Mouse (Mus musculus) spleen, postnatal 4 days (tissue): Measurements from ENCODE around the gene Siah3.

Experiments
- DNase-seq, 2 experiments: peaks; one replicate each; pipeline ENCODE4 v3.0.0; 2022; ENCODE audit warnings: low spot score in 2 of 2

Gene Siah3

DNA sequence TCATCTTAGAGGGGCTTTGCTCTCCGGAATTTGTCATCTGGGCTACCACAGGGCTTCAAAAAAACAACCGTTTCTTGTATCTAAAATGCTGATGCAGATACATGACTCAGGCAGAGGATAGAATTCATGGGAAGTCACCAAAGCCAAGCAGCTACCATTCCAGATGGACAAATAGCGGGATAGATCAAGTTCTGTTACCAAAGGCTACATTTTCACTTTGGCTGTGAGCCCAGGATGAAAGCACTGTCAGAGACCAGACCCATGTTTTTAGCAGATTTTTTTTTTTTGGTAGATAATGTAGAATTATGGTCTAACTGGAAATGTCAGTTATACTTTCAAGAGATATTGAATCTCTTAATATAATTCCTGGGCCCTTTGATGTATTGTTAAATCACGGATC lies 7.4 kb downstream of the Siah3 start:
- DNase-seq = no peak

DNA sequence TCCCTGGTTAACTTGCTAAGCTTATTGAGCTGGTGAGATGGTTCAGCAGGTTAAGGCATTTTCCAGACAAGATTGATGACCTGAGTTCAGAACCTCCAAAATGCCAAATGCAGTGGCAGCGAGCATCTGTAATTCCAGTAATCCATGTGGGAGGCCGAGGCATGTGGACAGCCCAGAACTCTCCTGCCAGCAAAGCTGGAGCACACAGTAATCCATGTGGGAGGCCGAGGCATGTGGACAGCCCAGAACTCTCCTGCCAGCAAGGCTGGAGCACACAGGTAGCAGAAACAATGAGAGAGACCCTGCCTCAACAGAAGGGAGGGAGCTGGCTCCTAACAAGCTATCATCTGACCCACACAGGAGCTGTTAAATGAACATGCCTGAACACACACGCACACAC lies 13.2 kb downstream of the Siah3 start:
- no peak for DNase-seq

- no peak for DNase-seq
Observed at GRCm38 (mm10) chr14:75473061-75473930, 17.5 kb downstream of the Siah3 start.

- DNase-seq = no peak
Observed at GRCm38 (mm10) chr14:75475887-75476286, 20.1 kb downstream of the Siah3 start.

GRCm38 (mm10) chr14:75482231-75483175 lies 26.7 kb downstream of the Siah3 start:
- DNase-seq = no peak

- no peak for DNase-seq
Observed at GRCm38 (mm10) chr14:75483176-75483546, 27.4 kb downstream of the Siah3 start.

DNA sequence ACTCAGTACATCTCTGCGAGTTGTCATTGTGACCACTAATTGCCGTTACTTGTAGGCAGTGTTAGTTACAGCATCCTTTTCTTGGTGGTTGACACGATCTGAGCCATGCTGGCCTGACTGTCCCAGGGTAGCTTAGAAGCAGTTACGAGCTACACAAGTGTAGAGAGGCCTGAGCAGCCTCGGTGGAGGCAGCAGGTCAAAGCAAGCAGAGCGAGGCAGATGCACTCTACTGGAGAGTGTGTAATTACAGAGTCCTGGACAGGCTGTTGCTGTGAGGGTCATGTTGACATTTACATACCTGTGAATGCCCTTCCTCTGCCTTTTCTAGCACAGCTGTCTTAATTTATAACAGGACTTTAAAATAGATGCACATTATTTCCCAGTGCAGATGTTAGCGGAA lies 32.1 kb downstream of the Siah3 start:
- no peak for DNase-seq

DNA sequence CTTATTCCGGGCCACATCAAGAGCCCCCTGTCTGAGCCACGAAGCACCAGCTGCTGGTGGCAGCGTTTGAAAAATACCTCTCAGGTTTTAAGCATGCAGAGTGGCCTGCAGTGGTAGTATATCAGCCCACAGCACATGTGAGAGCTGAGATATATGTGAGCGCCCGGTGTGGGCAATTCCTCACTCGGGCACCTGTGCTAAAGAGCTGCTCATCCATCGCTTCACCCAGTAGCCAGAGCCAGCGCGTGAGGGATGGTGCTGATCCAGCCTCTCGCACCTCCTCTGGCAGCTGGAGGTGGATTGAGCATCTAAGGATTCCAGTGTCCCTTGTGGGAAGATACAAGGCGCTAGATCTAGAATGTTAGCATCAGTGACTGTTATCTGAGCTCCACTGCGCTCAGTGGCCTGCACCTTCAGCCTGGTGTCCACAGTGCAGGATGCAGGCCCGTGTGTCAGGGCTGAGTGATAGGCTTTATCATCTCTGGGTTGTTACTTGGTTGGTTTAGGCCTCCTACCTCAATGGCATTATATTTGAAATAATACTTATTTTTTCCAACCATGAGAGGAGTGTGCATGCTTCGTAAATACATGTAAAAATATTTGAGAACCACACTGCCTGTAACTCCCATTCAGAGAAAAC lies 37.9 kb downstream of the Siah3 start:
- no peak for DNase-seq

DNA sequence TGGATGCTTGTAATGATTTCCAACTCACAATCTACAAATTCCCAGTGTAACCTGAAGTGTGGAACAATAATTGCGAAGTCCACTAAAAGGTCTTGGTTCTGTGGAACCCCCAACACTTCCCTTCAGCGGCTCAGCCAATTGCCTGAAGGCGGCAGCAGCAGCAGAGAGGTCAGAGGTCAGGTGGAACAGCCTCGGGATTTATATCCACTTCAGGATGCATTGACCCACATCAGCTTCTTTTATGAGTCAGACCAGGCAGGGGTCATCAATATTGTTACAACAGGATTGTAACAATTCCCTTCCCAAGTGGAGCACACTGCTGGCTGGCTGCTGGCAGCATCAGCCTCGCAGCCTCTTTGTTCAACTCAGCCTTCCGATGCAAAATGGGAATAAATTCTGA lies 39.1 kb downstream of the Siah3 start:
- DNase-seq = no peak

DNA sequence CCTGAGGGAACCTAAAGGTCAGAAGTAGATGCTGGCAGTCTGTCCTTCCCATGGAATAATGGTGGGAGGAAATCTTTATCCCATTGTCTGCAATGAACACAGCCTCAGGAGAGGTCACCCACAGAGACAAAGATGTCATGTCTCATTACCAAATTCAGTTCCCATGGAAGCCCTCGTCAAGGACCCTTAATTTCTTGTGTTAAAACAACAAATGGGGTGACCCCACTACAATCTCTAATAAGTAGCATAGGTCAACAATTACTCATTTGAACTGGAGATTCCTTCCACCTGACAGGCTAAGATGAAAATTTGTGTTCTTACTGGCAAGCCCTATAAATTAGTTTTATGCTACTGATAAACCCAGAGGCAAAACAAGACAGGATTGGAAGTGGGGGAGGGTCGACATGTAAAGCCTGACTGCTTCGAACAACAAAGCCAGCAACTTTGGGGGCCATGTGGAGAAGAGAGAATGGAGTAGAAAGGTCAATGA lies 45.8 kb downstream of the Siah3 start:
- no peak for DNase-seq

DNA sequence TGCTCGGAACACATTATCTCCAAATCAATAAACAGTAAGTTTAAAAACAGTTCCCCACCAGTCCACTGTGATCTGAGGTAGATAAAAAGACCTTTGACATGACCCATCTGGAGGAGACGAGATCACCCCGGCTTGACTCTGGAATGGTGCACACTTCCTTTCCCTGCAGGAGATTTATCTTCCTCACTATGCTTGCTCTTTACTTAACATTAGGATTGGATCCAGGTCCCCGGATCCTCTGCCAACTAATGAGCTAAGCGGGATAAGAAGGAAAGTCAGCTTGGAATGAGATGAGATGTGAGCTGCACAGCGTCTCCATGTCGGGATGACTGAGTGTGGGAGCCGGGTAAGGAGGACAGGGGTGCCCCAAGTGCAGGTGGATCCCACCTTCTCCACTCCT lies 46.7 kb downstream of the Siah3 start:
- DNase-seq = no peak

- DNase-seq = no peak
Observed at GRCm38 (mm10) chr14:75504255-75504654, 48.5 kb downstream of the Siah3 start.

GRCm38 (mm10) chr14:75505126-75505840 lies 49.5 kb downstream of the Siah3 start:
- DNase-seq = no peak

DNA sequence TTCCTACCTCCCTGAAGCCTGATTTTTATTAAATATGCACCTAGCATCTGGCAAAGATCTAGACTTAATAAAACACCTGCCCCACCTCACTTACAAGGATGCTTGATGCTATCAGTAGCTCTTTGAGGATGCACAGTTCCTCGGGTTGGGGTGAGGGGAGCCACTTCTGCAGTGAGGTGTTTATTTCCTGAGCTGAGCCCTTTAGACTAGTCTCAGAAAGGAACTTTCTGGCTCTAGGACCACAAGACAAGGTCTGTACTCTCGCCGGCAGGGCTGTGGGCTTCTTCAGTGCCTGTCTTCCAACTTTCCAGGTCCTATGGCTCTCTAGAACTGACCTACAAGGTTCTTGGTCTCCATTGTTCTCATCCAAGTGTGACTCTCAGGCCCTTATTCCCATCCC lies 50.5 kb downstream of the Siah3 start:
- no peak for DNase-seq

- DNase-seq = no peak
Observed at GRCm38 (mm10) chr14:75510125-75510524, 54.3 kb downstream of the Siah3 start.

DNA sequence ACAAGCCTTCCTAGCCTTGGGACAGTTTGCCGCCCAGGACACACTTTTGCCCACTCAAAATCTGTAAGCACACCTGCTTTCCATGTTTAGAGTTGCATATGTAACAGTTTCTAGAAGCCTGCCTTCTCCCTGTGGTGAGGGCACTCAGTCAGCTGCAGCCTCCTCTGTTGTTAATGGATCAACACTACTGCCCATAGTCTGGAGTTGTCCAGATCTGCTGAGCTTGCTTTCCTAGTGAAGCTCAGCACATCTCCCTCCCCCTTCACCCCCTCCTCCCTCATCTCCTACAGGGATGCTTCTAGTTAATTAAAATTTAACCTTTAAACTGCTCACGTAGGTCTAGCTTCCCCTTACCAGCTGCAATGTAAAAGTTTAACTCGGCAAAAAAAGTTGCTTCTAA lies 57.2 kb downstream of the Siah3 start:
- no peak for DNase-seq

DNA sequence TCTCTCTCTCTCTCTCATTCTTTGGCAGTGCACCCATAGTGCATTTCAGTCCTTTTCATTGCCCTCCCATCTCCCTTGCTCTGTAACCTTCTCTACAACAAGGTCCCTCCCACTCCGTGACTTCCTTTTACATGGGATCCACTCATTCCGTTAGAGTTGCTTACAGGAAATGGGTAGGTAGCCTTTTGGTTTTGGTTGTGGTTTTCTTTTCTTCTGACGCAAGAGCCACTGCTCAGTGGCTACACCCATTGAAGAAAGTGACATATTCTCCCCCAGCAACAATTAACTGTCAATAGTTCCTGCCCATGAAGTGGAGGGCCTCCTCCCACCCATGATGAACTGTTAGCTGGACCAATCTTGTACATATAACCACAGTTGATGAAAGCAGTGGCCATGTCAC lies 60.4 kb downstream of the Siah3 start:
- no peak for DNase-seq

- no peak for DNase-seq
Observed at GRCm38 (mm10) chr14:75516917-75517595, 61.3 kb downstream of the Siah3 start.

GRCm38 (mm10) chr14:75518196-75518887 lies 62.6 kb downstream of the Siah3 start:
- DNase-seq = no peak

DNA sequence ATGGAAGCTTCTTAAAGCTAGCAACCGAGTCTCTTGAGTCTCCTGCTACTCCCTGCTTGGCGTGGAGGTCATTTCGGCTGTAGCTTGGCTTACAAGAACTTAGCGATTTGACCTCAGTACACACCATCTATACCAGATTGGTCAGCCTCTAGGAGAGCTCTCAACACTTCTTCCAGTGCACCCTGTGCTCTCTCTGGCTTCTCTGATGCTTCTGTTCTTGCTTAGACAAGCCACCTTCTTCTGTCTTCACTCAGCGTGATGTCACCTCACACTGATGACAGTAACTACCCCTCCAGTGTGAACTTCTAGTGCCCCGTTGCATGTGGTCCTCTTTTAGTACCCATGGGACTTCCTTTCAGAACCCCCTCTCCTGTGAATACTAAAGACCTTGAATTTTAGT lies 63.1 kb downstream of the Siah3 start:
- DNase-seq = no peak
